Mouse (Mus musculus) G1E (cell line): ENCODE measurements around the gene Tssk6. TPM values are rescaled to one million over a fixed set of nuclear protein-coding genes. Genes with fewer than 3 reads are reported as not detected.

ENCODE experiments used
- ATAC-seq: 2 replicates; pipeline ENCODE4 v1.8.0; 2016; ENCODE audit warnings: mild to moderate bottlenecking; ENCODE audit not compliant: insufficient number of reproducible peaks, poor library complexity, low FRiP score, severe bottlenecking; ENCODE audit errors: extremely low read depth
- DNase-seq: peaks from one replicate; pipeline ENCODE4 v3.0.0; 2012; ENCODE audit warnings: low spot score
- H3K27me3 ChIP-seq: 2 replicates; pipeline ENCODE4 v1.6.1; 2012; ENCODE audit warnings: mild to moderate bottlenecking, low read length, inconsistent platforms; ENCODE audit not compliant: insufficient read depth
- H3K36me3 ChIP-seq: replicated peaks from 2 replicates; pipeline ENCODE3; 2012; ENCODE audit warnings: mild to moderate bottlenecking, inconsistent platforms
- H3K4me1 ChIP-seq: 2 replicates; pipeline ENCODE4 v1.6.1; 2012; ENCODE audit warnings: low read depth, low read length, inconsistent platforms, mixed read lengths; ENCODE audit not compliant: insufficient read depth
- H3K4me3 ChIP-seq: 2 replicates; pipeline ENCODE4 v1.5.1; 2012; ENCODE audit warnings: low read depth, mild to moderate bottlenecking, inconsistent platforms, low read length, moderate library complexity, mixed read lengths
- H3K9me3 ChIP-seq: replicated peaks from 2 replicates; pipeline ENCODE4 v1.6.1; 2012; ENCODE audit warnings: inconsistent platforms
- CTCF ChIP-seq: IDR thresholded peaks from 2 replicates; pipeline ENCODE4 v1.5.1; 2012; ENCODE audit warnings: low read depth, low read length, inconsistent platforms, mixed read lengths
- GATA1 ChIP-seq: IDR thresholded peaks from 2 replicates; pipeline ENCODE4 v1.6.1; 2012; ENCODE audit warnings: borderline replicate concordance, low read length, inconsistent platforms, mixed read lengths
- GATA2 ChIP-seq: IDR thresholded peaks from 2 replicates; pipeline ENCODE4 v1.6.1; 2012; ENCODE audit warnings: low read depth, low read length, inconsistent platforms, borderline replicate concordance
- POLR2AphosphoS5 ChIP-seq: IDR thresholded peaks from 2 replicates; pipeline ENCODE4 v1.6.1; 2012; ENCODE audit warnings: low read depth, low read length, inconsistent platforms; ENCODE audit not compliant: insufficient replicate concordance
- TAL1 ChIP-seq: conservative IDR thresholded peaks from 2 replicates; pipeline ENCODE4 v1.6.1; 2012; ENCODE audit warnings: low read depth, low read length, inconsistent platforms, mixed read lengths
- polyA plus RNA-seq: library from polyadenylated mRNA; stranded (reverse); fragments of >175 nt; gene quantifications from 2 replicates; pipeline ENCODE4 v1.2.3, GENCODE M21; 2012
- total RNA-seq, 2 experiments: library from RNA; stranded (forward) in 1 of 2; stranded (reverse) in 1 of 2; fragments of 200-1000 nt in 1 of 2; fragments of >200 nt in 1 of 2; fragmentation: Nextera tagmentation in 1 of 2; gene quantifications; 2 replicates each; pipeline ENCODE4 v1.2.3; 2014 to 2017

Gene Tssk6
- total RNA-seq (2014; fragmentation: Nextera tagmentation) (not detected in 2 replicates), total RNA-seq (2017) (0.22 TPM in 1 of 2 replicates, not detected in the other), polyA plus RNA-seq (0.12 and 0.15 TPM in 2 replicates)

DNA sequence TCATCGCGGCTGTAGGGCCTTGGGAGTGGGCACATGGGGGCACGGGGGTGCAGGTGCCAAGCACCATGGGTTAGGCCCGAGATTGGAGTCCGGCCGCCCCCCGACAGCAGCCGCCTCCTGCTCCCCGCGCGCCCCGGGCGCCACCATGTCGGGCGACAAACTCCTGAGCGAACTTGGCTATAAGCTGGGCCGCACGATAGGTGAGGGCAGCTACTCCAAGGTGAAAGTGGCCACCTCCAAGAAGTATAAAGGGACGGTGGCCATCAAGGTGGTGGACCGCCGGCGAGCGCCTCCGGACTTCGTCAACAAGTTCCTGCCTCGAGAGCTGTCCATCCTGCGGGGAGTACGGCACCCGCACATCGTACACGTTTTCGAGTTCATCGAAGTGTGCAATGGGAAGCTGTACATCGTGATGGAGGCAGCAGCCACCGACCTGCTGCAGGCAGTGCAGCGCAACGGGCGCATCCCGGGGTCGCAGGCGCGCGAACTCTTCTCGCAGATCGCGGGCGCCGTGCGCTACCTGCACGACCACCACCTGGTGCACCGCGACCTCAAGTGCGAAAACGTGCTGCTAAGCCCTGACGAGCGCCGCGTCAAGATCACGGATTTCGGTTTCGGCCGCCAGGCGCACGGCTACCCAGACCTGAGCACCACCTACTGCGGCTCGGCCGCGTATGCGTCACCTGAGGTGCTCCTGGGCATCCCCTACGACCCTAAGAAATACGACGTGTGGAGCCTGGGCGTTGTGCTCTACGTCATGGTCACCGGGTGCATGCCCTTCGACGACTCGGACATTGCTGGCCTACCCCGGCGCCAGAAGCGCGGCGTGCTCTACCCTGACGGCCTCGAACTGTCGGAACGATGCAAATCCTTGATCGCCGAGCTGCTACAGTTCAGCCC, at the start of gene Tssk6, which contains the start of the genes Ndufa13 and Yjefn3:
Tssk6 (plus strand) TSS at position 22 of the 900 bp plus-strand sequence.
Ndufa13 (minus strand) TSS at position 396 of the 900 bp plus-strand sequence.
Yjefn3 (minus strand) TSS at position 550 of the 900 bp plus-strand sequence.
- H3K36me3 ChIP-seq: peaks cover 52% of the 10 kb centered on the region
- peaks cover 56% of the 10 kb centered on the region for H3K4me1 ChIP-seq
- peak within 1 kb of the TSS; percentile 85 for H3K4me3 ChIP-seq
- peaks cover 5% of the 10 kb centered on the region; the same call in 1 of the 2 replicates for H3K27me3 ChIP-seq
- no peak for ATAC-seq
- H3K9me3 ChIP-seq: peaks cover 16% of the 10 kb centered on the region
- TF ChIP-seq GATA1 (no peak), CTCF (no peak), POLR2AphosphoS5 (no peak), GATA2 (no peak), TAL1 (no peak)
- DNase-seq: no peak

DNA sequence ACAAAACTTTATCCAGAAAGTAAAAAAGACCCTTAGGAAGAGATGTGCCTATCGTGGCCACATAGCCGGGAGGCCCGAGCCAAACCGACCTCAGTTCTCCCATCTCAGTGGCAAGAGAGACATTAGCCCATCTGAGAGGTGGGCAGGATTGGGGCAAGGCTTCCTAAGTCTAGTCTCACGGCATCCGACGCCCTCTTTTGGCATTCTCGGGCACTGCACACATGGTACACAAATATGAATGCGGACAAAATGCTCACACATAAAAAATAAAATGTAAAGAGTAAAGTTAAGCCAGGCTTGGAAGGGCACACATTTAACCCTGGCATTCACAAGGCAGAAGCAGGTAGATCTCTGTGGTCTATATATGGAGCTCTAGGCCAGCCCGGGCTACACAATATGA, 48.1 kb upstream of the Tssk6 start:
- TF ChIP-seq GATA2 (no peak), CTCF (no peak), GATA1 (no peak), TAL1 (no peak), POLR2AphosphoS5 (no peak)
- Histone ChIP-seq H3K9me3 (no peaks in the 10 kb centered on the region), H3K27me3 (peaks cover 10% of the 10 kb centered on the region; the same call in 1 of the 2 replicates), H3K4me3 (no peak overlapping the region), H3K4me1 (peaks cover 16% of the 10 kb centered on the region), H3K36me3 (no peaks in the 10 kb centered on the region)
- ATAC-seq: no peak
- no peak for DNase-seq

- Histone ChIP-seq H3K36me3 (no peaks in the 10 kb centered on the region), H3K9me3 (no peaks in the 10 kb centered on the region), H3K27me3 (peaks cover 15% of the 10 kb centered on the region; the same call in 1 of the 2 replicates), H3K4me3 (no peak overlapping the region), H3K4me1 (peaks cover 2% of the 10 kb centered on the region; the same call in 1 of the 2 replicates)
- ATAC-seq (no peak), DNase-seq (no peak)
- TF ChIP-seq GATA1 (no peak), CTCF (no peak), TAL1 (no peak), GATA2 (no peak), POLR2AphosphoS5 (no peak)
These were observed 41.2 kb upstream of the Tssk6 start for GRCm38 (mm10) chr8:69860807-69861206.

DNA sequence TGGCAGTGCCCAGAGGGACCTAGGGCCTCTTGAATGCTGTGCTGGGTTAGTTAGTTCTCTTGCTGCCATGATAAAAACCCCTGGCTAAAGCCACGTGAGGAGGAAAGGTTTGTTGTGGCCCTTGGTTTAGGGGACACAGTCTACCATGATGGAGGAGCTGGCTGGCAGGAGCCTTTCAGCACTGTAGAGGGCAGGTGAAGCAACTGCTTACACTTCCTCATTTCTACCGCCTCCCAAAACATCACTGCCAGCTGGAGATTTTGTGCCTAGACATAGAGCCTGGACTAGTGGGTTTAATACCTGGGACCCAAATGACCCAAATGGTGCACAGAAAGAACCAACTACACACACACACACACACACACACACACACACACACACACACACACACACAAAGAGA, 40.7 kb upstream of the Tssk6 start:
- Histone ChIP-seq H3K4me1 (peaks cover 2% of the 10 kb centered on the region; the same call in 1 of the 2 replicates), H3K4me3 (no peak overlapping the region), H3K36me3 (no peaks in the 10 kb centered on the region), H3K9me3 (no peaks in the 10 kb centered on the region), H3K27me3 (peaks cover 10% of the 10 kb centered on the region; the same call in 1 of the 2 replicates)
- ATAC-seq (no peak), DNase-seq (no peak)
- TF ChIP-seq GATA1 (no peak), GATA2 (no peak), TAL1 (no peak), CTCF (no peak), POLR2AphosphoS5 (no peak)

- Histone ChIP-seq H3K36me3 (no peaks in the 10 kb centered on the region), H3K4me3 (no peak overlapping the region), H3K27me3 (peaks cover 10% of the 10 kb centered on the region; the same call in 1 of the 2 replicates), H3K4me1 (peaks cover 2% of the 10 kb centered on the region; the same call in 1 of the 2 replicates), H3K9me3 (no peaks in the 10 kb centered on the region)
- DNase-seq (no peak), ATAC-seq (no peak)
- TF ChIP-seq TAL1: no peak
- TF ChIP-seq CTCF: no peak
- TF ChIP-seq GATA2: no peak
- TF ChIP-seq GATA1: no peak
- TF ChIP-seq POLR2AphosphoS5: no peak
These were observed 38.5 kb upstream of the Tssk6 start for GRCm38 (mm10) chr8:69863387-69864020.

DNA sequence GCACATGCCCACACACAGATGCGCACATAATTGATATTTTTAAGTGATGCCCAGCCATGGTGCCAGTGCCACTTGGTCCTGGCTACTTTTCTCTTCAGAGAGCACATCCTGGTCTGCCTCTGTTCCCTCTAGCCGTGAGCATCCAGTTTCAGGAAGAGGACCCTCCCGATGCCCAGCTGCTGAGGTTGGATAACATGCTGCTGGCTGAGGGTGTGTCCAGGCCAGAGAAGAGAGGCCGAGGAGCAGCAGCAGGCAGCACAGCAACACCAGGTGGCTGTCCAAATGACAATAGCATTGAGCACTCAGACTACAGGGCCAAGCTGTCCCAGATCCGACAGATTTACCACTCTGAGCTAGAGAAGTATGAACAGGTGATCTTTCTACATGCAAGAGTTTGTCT, 37.8 kb upstream of the Tssk6 start:
- Histone ChIP-seq H3K4me1 (peaks cover 2% of the 10 kb centered on the region; the same call in 1 of the 2 replicates), H3K4me3 (no peak overlapping the region), H3K27me3 (peaks cover 10% of the 10 kb centered on the region; the same call in 1 of the 2 replicates), H3K9me3 (no peaks in the 10 kb centered on the region), H3K36me3 (no peaks in the 10 kb centered on the region)
- DNase-seq: no peak
- ATAC-seq: no peak
- TF ChIP-seq CTCF: no peak
- TF ChIP-seq GATA2: no peak
- TF ChIP-seq TAL1: no peak
- no peak for TF ChIP-seq POLR2AphosphoS5
- TF ChIP-seq GATA1: no peak
